Mouse (Mus musculus) kidney, adult 10 weeks (tissue): ENCODE results near the gene Htr1d. TPM values are rescaled to one million over a fixed set of nuclear protein-coding genes. Genes with fewer than 3 reads are reported as not detected.

ENCODE experiments used
- polyA plus RNA-seq: library from polyadenylated mRNA; stranded (reverse); fragments of 350-450 nt; fragmentation: Illumina TruSeq; extraction: RNeasy Lipid Tissue Mini Kit (QIAGEN cat#74804); gene quantifications from one replicate; pipeline ENCODE4 v1.2.3, GENCODE M21; 2014; ENCODE audit warnings: low read depth, low replicate concordance

Htr1d gene
- not detected for polyA plus RNA-seq

GRCm38 (mm10) chr4:136423224-136423623 lies at the start of gene Htr1d:
Htr1d (plus strand) TSS chr4:136423524.

GRCm38 (mm10) chr4:136462086-136462838 lies 38.9 kb downstream of the Htr1d start, which contains the start of gene 6030445D17Rik:
6030445D17Rik (plus strand) TSS chr4:136462250.

DNA sequence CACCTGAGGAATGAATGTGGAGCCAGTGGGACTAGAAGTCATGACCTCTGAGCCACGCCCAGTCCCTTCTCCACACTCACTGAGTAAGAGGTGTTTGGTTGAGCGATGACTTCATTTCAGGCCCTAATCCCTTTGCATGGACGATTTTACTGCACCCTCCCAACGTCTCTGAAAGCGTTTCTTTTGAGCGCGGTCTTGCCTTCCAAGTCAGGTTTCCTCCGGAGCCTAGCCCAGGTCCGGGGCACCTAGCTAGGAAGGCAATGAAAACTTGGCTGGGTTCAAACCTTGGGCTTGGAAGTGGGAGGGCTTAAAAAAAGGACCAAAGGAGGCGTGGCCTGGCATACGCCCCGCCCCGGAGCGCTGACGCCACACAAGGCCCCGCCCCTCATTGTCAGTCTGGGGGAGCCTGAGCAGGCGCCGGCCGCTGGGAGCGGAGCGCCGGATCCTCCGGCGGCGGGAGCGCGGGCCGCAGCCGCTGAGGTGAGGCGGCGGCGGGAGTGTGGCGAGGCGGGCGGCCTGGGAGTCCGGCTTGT lies 46.1 kb downstream of the Htr1d start, which contains the start of gene Luzp1:
Gene Luzp1, plus strand, starts transcription at position 391 of the 533 bp plus-strand sequence.

Other genes starting within 250 kb of the Htr1d start
- 0.77 TPM for gene Asap3, start 217.2 kb upstream of the Htr1d start, polyA plus RNA-seq
- 27.6 TPM for gene Tcea3, start 175.8 kb upstream of the Htr1d start, polyA plus RNA-seq
- 4.6 TPM for gene Zfp46, start 138.8 kb upstream of the Htr1d start, polyA plus RNA-seq
- gene Hnrnpr, start 112.6 kb upstream of the Htr1d start, polyA plus RNA-seq: 93.0 TPM
- gene 6030445D17Rik, start 38.7 kb downstream of the Htr1d start, polyA plus RNA-seq: 0.24 TPM
- 34.8 TPM for gene Luzp1, start 46.2 kb downstream of the Htr1d start, polyA plus RNA-seq
- gene Kdm1a, start 179.2 kb downstream of the Htr1d start, polyA plus RNA-seq: 43.3 TPM
- gene Tex46, start 186.9 kb downstream of the Htr1d start, polyA plus RNA-seq: not detected
- gene Lactbl1, start 199.1 kb downstream of the Htr1d start, polyA plus RNA-seq: not detected